Mouse (Mus musculus) heart, adult 2 months (tissue): ENCODE data around the gene Sptbn4.

Experiments
- CTCF ChIP-seq: fragments of 200-600 bp; IDR thresholded peaks from 2 replicates; pipeline ENCODE4 v1.8.1; 2022; ENCODE audit warnings: antibody characterized with exemption, mild to moderate bottlenecking, moderate library complexity
- POLR2A ChIP-seq: fragments of 200-500 bp; IDR thresholded peaks from 2 replicates; pipeline ENCODE4 v1.6.1; 2011; ENCODE audit warnings: mild to moderate bottlenecking, low read depth, low read length, control low read depth; ENCODE audit not compliant: insufficient read depth

GRCm38 (mm10) chr7:27417151-27417550, 30.3 kb downstream of the Sptbn4 start:
- TF ChIP-seq CTCF (no peak), POLR2A (no peak)
